Mouse (Mus musculus): ENCODE measurements around the gene Ncam1. TPM values are rescaled to one million over a fixed set of nuclear protein-coding genes. Genes with fewer than 3 reads are reported as not detected.

The Ncam1 gene
- polyA plus RNA-seq, 1 experiment from 2014 or later: 71.0 TPM

DNA sequence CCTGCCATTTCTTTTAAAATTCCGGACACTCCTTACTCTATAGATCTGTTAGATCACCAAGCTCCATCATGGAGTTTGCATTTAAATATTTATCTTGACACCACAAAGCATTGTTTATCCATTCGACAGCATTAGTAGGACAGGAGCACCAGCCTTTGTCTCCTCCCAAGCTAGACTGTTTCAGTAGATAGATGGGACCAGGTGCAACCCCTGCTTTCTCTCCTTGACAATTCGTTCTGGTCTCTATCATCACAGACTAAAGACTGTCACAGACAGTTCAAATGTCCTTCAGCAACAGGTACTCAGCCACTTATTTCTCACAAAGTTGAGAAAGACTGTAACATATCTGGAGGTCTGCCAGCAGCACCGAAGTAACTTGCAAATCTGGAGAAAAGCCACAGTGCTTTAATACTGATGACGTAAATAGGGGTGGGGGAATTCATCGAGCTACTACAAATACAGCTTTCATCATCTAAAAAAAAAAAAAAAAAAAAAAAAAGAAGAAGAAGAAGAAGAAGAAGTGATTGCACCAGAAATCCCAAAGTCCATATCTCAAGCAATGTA lies 4.7 kb downstream of the Ncam1 start:
- H3K27me3 ChIP-seq: no peaks in the 10 kb centered on the region
- DNase-seq (ENCODE audit: low read depth, low spot score): no peak
- no peak for TF ChIP-seq CTCF (IDR thresholded peaks at IDR 0.05)
- in situ Hi-C loops (cut with MboI; ENCODE audit: low pct_unique_long_range_greater_than_20kb): loop anchor here (10.0 kb wide), 1 partner anchor 351 kb away; no protein-coding TSS in a partner anchor
- ChIA-PET CTCF (interaction anchor here (0.9 to 1.7 kb wide), 3 partner anchors 15 to 378 kb away, joined by 3 read pairs; no protein-coding TSS in a partner anchor), POLR2A (interaction anchor here (0.7 kb wide), 1 partner anchor 37 kb away, joined by 6 read pairs; no protein-coding TSS in a partner anchor)
- ATAC-seq: no peak

- no peaks in the 10 kb centered on the region for H3K27me3 ChIP-seq
- in situ Hi-C loops (cut with MboI; ENCODE audit: low pct_unique_long_range_greater_than_20kb): loop anchor here (10.0 kb wide), 1 partner anchor 352 kb away; no protein-coding TSS in a partner anchor
- ATAC-seq: no peak
- no peak for TF ChIP-seq CTCF (IDR thresholded peaks at IDR 0.05)
- no peak for DNase-seq (ENCODE audit: low read depth, low spot score)
- POLR2A ChIA-PET: no interaction called here
- CTCF ChIA-PET: interaction anchor here (0.9 to 1.4 kb wide), 2 partner anchors 12 to 109 kb away, joined by 3 read pairs; no protein-coding TSS in a partner anchor
Measured at GRCm38 (mm10) chr9:49793241-49793640, 5.5 kb downstream of the Ncam1 start.

DNA sequence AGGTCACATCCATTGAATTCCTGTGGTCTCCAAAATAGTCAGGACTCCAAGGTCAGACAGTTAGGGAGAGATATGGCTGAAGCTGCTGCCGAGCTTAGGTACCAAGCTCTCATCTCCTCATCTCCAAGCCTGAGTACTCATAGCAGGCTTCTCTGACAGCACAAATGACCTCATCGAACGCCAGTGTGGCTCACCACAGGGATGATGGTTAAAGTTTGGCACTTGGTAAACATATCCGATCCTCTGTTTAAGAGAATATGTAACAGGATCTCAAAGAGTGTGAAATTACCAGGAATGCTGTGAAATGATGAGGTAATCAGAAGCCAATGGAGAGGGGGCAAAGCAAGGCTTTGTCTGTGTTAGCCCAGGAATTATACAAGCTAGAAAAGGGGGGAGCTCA lies 6.1 kb downstream of the Ncam1 start:
- ATAC-seq (peak; percentile 79), DNase-seq (ENCODE audit: low read depth, low spot score) (no peak)
- CTCF ChIA-PET: interaction anchor here (1.2 to 1.4 kb wide), 3 partner anchors 11 to 187 kb away, joined by 3 read pairs; no protein-coding TSS in a partner anchor
- TF ChIP-seq CTCF (IDR thresholded peaks at IDR 0.05): no peak
- H3K27me3 ChIP-seq: no peaks in the 10 kb centered on the region
- POLR2A ChIA-PET: no interaction called here
- in situ Hi-C loops (cut with MboI; ENCODE audit: low pct_unique_long_range_greater_than_20kb): loop anchor here (10.0 kb wide), 1 partner anchor 352 kb away; no protein-coding TSS in a partner anchor

DNA sequence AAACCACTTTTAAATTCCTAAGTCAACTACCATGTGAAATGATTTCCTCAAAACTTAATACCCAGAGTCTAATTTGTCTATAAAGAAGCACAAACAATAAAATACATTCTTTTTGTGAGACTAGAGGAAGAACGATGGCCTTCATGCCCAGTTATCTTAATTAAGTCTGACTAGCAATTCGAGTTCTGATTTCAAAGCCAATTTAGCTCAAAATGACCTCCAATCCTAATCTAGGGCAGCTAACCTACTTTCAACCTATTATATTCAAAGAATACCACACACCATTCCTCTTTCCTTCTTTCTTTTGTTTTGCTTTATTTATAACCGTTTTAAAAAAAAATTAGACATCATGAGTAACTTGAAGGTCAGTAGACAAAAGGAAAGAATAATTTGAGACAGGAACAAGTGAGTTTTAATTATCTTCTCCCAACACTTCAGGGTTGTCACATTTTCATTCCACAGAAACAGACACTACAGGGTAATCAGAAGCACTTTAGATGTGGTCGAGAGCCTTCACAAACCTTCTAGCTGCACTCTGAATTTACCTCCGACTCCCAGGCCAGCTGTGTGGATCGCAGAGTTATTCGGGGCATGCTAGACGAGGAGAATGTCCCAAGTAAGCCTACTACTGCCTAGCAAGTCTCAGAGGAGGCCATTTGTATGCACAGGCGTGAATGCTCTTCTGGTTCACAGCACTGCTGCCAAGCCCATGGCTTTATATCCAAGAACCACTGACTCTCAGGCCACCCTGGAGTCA lies 17.5 kb downstream of the Ncam1 start:
- no peak for TF ChIP-seq CTCF (IDR thresholded peaks at IDR 0.05)
- DNase-seq (ENCODE audit: low read depth, low spot score) (no peak), ATAC-seq (no peak)
- no peaks in the 10 kb centered on the region for H3K27me3 ChIP-seq
- in situ Hi-C loops (cut with MboI; ENCODE audit: low pct_unique_long_range_greater_than_20kb): no loop called here
- CTCF ChIA-PET: interaction anchor here (1.3 to 1.6 kb wide), 2 partner anchors 11 to 408 kb away, joined by 3 read pairs; no protein-coding TSS in a partner anchor
- POLR2A ChIA-PET: no interaction called here

DNA sequence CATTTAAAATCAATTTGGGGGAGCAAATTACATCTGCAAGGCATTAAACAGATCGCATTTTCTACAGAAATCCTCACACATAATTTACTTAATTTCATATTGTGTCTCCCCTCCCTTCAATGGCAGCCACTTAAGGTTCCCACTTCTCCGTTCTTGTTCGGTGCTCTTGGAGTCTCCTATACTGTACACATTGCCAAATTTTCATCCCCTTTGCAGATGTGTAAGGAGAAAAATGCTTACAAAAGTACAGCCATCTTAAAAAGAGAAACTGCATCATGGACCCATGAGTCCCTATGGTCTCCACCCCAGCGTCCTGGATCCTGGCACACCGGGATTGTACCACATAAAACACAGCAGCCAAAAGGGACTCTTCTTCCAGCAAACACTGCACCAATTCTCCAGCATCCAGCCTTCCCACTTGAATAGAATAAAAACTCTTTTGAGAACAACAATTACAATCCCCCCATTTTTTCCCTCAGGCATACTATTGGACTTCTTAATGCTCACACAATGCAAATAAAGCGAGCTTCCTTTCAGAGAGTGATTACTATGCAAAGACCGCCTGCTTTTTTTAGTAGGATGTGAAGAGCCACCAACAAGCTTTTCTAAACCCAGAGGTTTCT lies 21.6 kb downstream of the Ncam1 start:
- TF ChIP-seq CTCF (IDR thresholded peaks at IDR 0.05): no peak
- ChIA-PET CTCF (no interaction called here), POLR2A (interaction anchor here (0.7 kb wide), 1 partner anchor 24 kb away, joined by 3 read pairs; no protein-coding TSS in a partner anchor)
- no peak for DNase-seq (ENCODE audit: low read depth, low spot score)
- H3K27me3 ChIP-seq: no peaks in the 10 kb centered on the region
- in situ Hi-C loops (cut with MboI; ENCODE audit: low pct_unique_long_range_greater_than_20kb): no loop called here
- ATAC-seq: no peak

DNA sequence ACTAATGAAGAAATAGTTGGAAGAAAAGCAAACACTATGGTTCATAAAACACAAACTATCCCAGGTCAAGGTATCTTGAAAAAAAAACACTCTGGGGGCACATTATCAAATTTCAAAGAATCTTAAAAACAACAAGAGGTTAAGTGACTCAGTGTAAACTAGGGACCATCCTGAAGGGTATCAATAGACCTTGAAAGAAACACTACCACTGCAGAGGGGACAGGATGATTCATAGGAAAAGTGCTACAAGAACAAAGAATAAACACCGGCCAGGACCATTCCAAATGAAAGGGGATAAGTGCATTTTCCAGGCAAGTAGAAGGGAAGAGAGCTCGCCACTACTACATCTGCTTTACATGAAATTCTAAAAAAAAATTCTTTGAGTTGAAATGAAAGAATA lies 32.1 kb downstream of the Ncam1 start:
- ChIA-PET CTCF (no interaction called here), POLR2A (no interaction called here)
- DNase-seq (ENCODE audit: low read depth, low spot score): no peak
- H3K27me3 ChIP-seq: no peaks in the 10 kb centered on the region
- no peak for ATAC-seq
- TF ChIP-seq CTCF (IDR thresholded peaks at IDR 0.05): no peak
- in situ Hi-C loops (cut with MboI; ENCODE audit: low pct_unique_long_range_greater_than_20kb): no loop called here

DNA sequence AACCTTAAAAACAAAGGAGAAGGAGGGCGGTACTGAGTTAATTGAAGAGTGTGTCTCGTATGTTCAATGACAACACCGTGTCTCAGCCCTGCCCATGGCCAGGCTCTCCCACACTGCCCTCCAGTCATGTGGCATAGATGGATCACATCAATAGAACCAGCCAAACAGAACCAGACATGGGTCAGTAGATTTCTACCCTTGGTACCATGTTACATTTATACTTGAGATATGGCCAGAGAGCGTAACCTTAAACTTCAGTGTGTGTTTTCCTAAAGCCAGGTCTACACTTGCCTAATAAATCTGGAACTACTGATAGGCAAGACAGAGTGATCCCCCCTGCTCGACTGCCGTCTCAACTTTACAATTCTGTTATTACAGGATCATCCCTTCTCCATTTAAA lies 38.2 kb downstream of the Ncam1 start:
- ATAC-seq (no peak), DNase-seq (ENCODE audit: low read depth, low spot score) (no peak)
- POLR2A ChIA-PET: no interaction called here
- in situ Hi-C loops (cut with MboI; ENCODE audit: low pct_unique_long_range_greater_than_20kb): no loop called here
- H3K27me3 ChIP-seq: no peaks in the 10 kb centered on the region
- TF ChIP-seq CTCF (IDR thresholded peaks at IDR 0.05): no peak
- CTCF ChIA-PET: no interaction called here

DNA sequence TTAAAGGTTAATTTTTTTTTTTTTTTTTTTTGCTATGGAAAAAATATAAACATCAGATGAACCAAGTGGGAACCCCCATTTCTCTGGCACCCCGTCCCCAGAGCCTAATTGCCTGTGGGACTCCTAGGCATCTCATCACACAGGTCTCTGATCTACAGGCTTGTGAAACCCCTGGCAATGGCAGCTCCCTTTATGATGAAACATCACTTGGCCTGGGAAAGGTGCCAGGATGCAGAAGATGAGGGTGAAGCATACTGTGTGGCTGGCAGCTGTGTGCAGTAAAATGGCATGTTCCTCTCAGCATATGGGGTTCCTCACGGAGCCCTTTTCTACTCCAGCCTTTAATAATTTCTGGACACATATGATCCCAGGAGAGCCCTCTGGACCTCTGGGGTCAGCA lies 40.3 kb downstream of the Ncam1 start:
- ChIA-PET POLR2A (interaction anchor here (0.6 kb wide), 1 partner anchor 39 kb away, joined by 3 read pairs; no protein-coding TSS in a partner anchor), CTCF (interaction anchor here (0.9 kb wide), 1 partner anchor 22 kb away, joined by 3 read pairs; no protein-coding TSS in a partner anchor)
- in situ Hi-C loops (cut with MboI; ENCODE audit: low pct_unique_long_range_greater_than_20kb): no loop called here
- no peak for DNase-seq (ENCODE audit: low read depth, low spot score)
- H3K27me3 ChIP-seq: no peaks in the 10 kb centered on the region
- no peak for TF ChIP-seq CTCF (IDR thresholded peaks at IDR 0.05)
- ATAC-seq: no peak

DNA sequence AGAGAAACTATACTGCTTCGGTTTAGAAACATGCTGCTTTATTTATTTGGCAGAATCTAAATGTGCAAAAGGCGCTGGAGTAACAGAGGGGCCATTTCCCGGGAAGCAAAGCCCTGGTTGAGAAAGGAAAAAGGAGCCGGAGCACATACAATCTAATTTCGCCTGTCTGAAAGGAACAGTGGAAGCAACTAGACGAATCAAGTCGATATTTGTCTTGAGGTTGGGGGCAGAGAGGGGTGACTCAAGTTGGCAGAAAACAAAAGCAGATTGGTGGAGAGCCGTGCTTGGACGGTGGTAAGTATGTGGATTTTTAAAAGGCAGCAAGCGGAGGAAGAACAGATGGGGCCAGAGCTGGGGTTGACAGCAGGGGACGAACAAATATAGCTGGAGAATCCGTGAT lies 40.7 kb downstream of the Ncam1 start:
- ATAC-seq (no peak), DNase-seq (ENCODE audit: low read depth, low spot score) (no peak)
- H3K27me3 ChIP-seq: no peaks in the 10 kb centered on the region
- ChIA-PET CTCF (interaction anchor here (0.9 kb wide), 1 partner anchor 21 kb away, joined by 3 read pairs; no protein-coding TSS in a partner anchor), POLR2A (interaction anchor here (0.6 kb wide), 1 partner anchor 39 kb away, joined by 3 read pairs; no protein-coding TSS in a partner anchor)
- in situ Hi-C loops (cut with MboI; ENCODE audit: low pct_unique_long_range_greater_than_20kb): no loop called here
- no peak for TF ChIP-seq CTCF (IDR thresholded peaks at IDR 0.05)

- ATAC-seq: no peak
- ChIA-PET CTCF (interaction anchor here (0.9 to 1.0 kb wide), 2 partner anchors 21 to 94 kb away, joined by 3 read pairs; no protein-coding TSS in a partner anchor), POLR2A (interaction anchor here (0.6 kb wide), 2 partner anchors 36 to 39 kb away, joined by 3 to 6 read pairs; no protein-coding TSS in a partner anchor)
- H3K27me3 ChIP-seq: no peaks in the 10 kb centered on the region
- peak; percentile 36 for TF ChIP-seq CTCF (IDR thresholded peaks at IDR 0.05)
- in situ Hi-C loops (cut with MboI; ENCODE audit: low pct_unique_long_range_greater_than_20kb): no loop called here
- no peak for DNase-seq (ENCODE audit: low read depth, low spot score)
Measured at GRCm38 (mm10) chr9:49757582-49757981, 41.1 kb downstream of the Ncam1 start.
